Mouse (Mus musculus) 3134 (cell line): Measurements from ENCODE around the gene Glce.
A peak's percentile ranks its signal among the peaks of the same experiment; 100 is the strongest.

Experiments used
- DNase-seq: peaks from one replicate; pipeline ENCODE4 v3.0.0-alpha.2; 2011; ENCODE audit warnings: low spot score; ENCODE audit not compliant: insufficient read length; ENCODE audit errors: extremely low read depth

Gene Glce

DNA sequence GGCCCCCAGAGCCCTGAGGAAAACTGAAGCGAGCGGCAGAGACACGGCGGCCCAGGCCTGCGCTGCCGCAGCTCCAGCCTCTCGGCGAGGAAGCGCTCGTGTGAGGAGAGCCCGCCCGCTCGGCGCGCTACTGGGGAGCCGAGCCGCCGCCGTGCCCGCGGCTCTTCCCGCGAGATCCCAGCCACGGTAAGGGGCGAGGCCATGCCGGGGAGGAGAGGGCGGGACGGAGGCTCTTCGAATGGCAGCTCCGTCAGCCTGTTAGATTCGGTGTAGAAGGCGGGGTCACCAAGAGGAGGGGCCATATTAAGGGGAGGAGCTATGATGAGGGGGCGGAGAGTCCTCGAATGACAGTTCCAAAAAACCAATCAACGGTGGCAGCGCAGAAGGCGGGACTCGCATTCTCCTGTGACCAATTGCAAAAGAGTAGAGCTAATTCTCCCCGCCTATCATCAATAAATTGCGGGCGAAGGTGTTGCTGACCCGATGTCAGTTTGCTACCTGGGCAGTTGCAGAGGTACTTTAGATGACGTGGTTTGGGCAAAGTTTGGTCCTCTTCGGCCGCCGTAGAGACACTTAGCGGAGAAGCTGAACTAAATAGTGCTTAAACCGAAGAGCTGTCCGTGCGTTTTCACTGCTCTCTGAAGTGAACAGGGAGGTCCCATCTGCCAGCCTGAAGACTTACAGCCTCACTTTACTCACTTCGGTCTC, at the start of gene Glce:
TSS of gene Glce (minus strand) at position 148 of the 708 bp plus-strand sequence.
- peak; percentile 91 for DNase-seq

DNA sequence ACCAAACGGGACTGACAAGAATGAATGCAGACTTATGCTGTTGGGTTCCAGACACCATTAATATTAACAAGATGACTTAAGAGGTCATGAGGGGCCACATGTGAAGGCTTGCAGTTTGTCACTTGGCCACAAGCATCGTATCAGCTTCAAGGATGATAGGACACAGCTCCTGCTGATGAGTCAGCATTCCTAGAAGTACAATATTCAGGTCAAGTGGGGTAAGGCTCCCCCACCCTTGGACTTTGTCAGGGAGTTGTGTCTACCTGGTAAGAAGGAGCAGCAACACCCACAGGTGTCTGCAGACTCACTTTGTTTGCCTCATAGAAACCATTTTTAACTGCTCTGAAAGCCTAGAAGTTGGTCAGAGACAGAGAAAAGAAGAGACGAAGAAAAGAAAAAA, 49.8 kb upstream of the Glce start:
- DNase-seq, result no peak

GRCm38 (mm10) chr9:62170921-62171320, 48.5 kb upstream of the Glce start:
- DNase-seq, result peak; percentile 35

DNA sequence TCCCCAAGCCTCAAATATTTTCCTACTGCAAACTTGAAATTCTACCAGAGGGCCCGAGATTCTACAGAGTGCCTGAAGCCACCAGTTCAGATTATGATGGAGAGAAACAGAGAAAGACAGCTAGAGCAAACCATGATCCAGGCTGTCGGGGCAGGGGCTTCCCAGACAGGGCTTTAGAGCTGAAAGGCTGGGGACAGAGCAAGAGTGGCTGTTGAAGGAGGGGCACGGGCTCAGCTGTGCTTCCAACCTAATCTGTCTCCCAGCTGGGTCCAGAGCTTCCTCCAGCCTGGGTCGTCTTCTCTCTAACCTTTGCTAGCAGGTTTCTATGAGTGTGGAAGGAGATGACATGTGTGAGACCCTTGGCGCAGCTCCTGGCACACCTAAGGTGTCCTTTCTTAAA, 44.2 kb upstream of the Glce start:
- no peak for DNase-seq

DNA sequence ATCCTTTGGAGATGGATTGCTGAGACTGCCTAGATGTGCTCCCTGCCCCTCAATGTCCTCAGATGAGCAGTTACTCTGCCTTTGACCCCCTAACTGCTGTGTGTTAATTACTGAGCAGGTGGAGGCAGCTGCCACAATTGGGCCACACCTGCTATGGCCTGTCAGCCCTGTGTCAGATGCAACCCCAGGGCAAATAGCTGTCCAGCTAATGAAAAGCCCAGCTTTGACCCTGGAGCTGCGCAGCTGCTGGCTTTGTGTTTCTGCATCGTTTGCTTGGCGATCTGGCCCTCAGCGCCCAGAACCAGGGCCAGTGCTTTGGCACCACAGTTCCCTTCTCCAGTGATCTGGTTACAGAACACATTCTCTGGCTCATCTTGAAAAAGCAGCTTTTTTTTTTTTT, 43.7 kb upstream of the Glce start:
- no peak for DNase-seq

GRCm38 (mm10) chr9:62162889-62163291, 40.4 kb upstream of the Glce start:
- no peak for DNase-seq

- DNase-seq, result no peak
Observed at GRCm38 (mm10) chr9:62160788-62161187, 38.3 kb upstream of the Glce start.

GRCm38 (mm10) chr9:62158746-62159145, 36.3 kb upstream of the Glce start:
- no peak for DNase-seq

DNA sequence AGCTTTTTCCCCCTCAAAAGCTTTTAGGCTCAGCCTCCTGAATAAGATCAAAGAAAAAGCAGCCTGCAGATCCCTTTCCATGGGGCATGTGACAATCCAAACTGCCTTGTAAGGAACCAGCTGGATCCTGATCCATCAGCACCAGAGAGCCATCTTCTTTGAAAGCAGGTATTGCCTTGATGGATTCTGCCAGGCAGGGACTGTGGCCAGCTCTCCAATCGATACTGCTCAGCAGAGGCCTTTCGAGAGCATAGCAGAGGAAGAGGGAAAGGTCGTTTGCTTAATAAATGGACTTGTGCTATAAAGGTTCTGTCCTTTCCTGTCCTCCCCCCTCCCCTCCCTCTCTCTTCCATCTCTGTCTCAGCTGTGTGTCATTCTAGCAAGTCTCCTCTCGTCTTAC, 33.4 kb upstream of the Glce start:
- DNase-seq, result no peak

DNA sequence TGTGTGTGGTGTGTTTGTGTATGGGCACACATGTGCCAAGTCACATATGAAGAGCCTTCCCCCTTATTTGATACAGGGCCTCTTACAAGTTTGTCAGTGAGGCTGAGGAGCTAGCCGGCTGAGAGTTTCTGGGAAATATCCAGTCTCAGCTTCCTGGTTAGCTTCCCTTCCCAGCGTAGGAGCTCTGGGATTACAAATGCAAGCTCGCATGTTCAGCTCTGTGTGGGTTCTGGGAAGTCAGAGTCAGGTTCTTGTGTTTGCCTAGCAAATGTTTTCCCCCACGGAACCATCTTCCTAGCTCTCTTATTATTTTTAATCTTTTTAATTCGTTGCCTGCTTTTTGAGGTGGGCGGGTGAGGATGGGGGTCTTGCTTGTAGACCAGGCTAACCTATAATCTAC, 32.9 kb upstream of the Glce start:
- DNase-seq, result no peak

- DNase-seq, result no peak
Observed at GRCm38 (mm10) chr9:62154956-62155355, 32.5 kb upstream of the Glce start.

GRCm38 (mm10) chr9:62154551-62154950, 32.1 kb upstream of the Glce start:
- no peak for DNase-seq

DNA sequence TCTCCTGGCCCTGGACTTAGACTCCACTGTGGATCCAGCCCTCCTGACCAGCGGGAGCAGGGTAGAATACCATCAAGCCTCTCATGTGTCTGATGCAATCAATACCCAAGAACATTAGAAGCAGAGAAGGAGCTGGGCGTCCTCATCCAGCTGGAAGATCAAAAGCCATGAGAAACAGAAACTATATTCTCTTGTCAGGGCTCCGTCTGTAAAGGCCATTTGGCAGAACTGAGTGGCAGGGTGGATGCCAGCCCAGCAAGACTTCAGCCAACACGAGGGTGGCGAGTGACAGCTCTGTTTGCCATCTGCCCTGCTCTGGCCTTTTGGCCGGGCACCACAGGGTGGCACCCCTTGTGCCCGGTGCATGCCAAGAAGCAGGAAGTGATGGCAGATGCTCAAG, 30.8 kb upstream of the Glce start:
- peak; percentile 37 for DNase-seq

DNA sequence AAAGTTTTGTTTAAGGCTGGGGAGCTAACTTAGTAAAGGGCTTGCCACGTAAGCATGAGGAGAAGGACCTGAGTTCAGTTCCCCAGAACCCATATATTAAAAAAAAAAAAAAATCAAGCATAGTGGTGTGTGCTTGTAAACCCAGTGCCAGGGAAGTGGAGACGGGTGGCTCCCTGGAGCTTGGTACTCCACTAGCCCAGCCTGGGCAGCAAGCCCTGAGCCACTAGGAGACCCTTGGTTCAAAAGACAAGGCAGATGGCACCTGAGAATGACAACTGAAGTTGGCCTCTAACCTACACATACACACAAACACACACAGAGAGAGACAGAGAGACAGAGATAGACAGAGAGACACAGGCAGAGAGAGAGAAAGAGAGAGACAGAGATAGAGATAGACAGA, 30.1 kb upstream of the Glce start:
- no peak for DNase-seq

DNA sequence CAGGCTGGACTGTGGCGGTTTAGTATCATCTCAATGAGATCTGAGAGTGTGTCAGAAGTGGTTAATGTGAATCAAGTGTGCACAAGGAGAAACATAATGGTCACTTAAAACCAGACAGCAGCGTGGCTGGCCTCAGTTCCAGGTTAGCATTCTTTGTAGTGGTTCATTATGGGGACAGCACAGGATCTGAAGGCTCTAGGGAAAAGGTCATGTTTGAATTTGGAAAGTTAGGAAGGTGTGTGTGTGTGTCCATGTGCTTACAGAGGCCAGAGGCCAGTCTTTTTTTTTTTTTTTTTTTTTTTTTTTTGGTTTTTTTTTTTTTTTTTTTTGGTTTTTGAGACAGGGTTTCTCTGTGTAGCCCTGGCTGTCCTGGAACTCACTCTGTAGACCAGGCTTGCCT, 22.7 kb upstream of the Glce start:
- no peak for DNase-seq

- DNase-seq, result no peak
Observed at GRCm38 (mm10) chr9:62143428-62143827, 21.0 kb upstream of the Glce start.

- DNase-seq, result no peak
Observed at GRCm38 (mm10) chr9:62139027-62139426, 16.6 kb upstream of the Glce start.

DNA sequence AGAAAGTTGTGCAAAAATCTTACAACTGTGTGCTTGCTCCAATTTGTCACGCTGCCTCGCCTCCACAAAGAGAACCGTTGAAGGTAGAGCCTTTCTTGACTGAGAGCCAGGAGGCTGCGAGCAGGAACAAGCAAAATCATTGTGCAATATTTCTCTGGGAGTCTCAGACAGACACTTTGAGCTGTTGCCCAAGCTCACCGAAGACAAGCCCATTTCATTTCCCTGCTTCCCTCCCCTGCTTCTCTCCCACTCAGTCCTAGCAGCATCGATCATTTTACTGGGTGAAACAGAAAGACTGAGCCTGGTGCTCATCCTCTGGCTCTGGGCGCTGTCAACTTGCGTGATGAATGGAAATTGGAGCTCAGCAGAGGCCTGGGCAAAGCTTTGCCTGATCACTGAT, 14.8 kb upstream of the Glce start:
- peak; percentile 51 for DNase-seq

DNA sequence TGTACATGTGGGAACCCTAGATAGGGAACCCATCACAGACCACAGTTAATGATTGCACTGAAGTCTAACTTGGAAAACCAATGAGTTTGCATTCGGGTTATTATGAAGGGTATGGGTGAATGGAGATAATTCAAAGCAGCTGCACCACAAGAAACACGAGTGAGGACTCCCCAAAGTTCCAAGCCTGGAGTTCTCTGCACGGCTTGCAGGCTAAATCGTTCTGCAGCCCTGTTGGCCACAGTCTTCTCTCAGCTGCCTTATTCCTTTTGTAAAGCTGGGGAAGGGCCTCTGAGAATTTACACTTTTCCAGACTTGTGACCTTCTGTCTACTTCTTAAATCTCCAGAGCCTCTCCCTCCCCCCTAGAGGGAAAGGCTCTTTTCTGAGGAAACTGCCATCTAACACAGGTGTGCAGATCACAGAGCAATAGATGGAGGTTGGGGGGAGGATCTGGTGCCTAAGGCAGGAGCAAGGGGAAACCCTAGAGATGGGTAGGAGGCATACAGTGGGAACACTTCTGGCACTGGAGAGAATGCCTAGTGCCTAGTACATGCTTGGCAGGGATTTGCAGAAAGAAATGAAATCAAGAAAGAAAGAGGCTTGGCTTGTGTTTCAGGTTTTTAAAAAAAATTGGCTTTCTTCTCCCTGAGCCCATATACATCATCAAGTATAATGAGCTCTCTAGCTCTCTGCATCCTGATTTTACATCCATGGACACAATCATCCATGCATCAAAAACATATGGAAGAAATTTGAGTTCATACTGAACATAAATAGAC, 9.7 kb upstream of the Glce start:
- DNase-seq, result no peak

DNA sequence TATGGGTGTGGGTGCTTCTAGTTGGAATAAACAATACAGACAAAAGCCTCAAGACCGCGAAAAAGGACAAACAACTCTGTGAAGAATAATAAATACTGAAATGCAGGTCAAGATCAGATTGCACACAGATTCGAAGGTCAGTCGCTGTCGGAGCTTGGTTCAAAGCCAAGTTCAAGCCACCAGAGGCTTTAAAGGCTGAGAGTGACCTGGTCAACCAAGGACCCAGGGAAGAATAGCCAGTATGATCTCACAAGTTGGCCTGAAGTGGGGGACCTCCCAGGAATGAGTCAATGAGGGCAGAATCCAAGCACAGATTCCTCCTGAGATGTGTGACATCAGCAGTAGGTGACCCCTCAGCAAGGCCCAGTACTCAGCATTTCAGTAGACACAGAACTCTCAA, 8.3 kb upstream of the Glce start:
- DNase-seq, result no peak

DNA sequence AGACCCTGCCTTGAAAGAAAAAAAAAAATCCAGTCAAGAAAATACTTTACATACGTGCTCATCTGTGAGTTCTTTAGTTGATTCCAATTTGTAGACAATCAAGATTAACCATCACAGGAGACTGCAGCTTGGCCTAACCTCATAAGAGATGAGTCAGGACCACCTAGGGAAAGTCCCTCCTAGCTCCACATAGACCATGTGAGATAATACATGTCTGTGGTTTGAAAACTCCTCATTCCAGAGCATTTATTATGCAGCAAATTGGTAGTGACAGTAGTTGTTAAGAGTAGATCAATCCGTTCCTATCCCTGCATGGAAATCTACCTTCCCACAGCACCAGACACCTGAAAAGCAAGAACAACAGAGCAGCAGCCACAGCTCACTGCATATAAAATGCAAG, 5.6 kb upstream of the Glce start:
- DNase-seq, result no peak

DNA sequence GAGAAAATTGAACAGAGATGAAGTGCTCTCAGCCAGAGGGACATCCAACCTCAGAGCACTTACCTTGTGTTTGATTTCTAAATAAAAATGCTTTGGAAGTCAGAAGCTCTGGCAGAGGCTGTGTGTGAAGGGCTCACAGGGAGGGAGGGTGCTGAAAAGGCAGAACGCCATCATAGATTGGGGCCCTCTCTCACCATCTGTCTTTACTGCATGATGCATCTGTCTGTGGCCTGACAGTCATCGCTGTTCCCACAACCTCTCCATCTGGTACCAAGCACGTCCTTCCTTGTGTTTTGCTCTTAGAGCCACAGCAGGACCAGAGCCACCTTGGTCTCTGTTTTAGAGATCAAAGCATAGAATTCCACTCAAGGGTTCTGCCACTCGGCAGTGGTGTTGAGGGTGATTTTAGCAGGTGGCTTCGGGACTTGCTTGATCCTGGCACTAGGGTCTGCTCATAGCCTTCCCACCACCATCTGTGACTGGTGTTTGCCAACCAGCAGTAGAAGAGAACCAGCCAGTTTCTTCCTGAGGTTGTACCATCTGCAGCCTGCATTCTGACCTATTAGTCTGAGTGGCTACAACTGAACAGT, 3.6 kb upstream of the Glce start:
- DNase-seq, result no peak
